Mouse (Mus musculus) erythroblast, embryonic 14.5 days (primary cell): ENCODE results near the gene Padi4.

Experiments
- GATA1 ChIP-seq: IDR thresholded peaks from 2 replicates; pipeline ENCODE4 v1.6.1; 2012; ENCODE audit warnings: low read length, inconsistent platforms, mixed read lengths
- TAL1 ChIP-seq: IDR thresholded peaks from 3 replicates; pipeline ENCODE4 v1.6.1; 2012; ENCODE audit warnings: low read length, inconsistent platforms, mixed read lengths

- TF ChIP-seq TAL1 (no peak), GATA1 (no peak)
These were observed 73.6 kb downstream of the Padi4 start, which contains the start of gene Rcc2 for GRCm38 (mm10) chr4:140700269-140701018.
